Mouse (Mus musculus): ENCODE measurements at regions not wholly inside any gene's neighbourhood (a gene's known extent, or its start where the extent isn't known, plus 50 kb on each side); places are given as distances from the start of the nearest gene placed in this dataset.

- no peak for TF ChIP-seq POLR2A (IDR thresholded peaks at IDR 0.05; ENCODE audit: insufficient read length, low read depth)
- TF ChIP-seq E2F4 (IDR thresholded peaks at IDR 0.05; ENCODE audit: insufficient read depth): no peak
- TF ChIP-seq TCF12 (IDR thresholded peaks at IDR 0.05; ENCODE audit: insufficient read depth, poor library complexity, severe bottlenecking): no peak
- TF ChIP-seq POLR2AphosphoS2 (IDR thresholded peaks at IDR 0.05; ENCODE audit: insufficient read length, low read depth): no peak
- TF ChIP-seq TCF3 (IDR thresholded peaks at IDR 0.05; ENCODE audit: insufficient read length, low read depth): no peak
- TF ChIP-seq MAX (IDR thresholded peaks at IDR 0.05; ENCODE audit: low read depth): no peak
- no peak for TF ChIP-seq MYOD1 (IDR thresholded peaks at IDR 0.05; ENCODE audit: control insufficient read depth in 1 of 3, insufficient read length in 2 of 3, low read depth in 2 of 3)
- TF ChIP-seq USF1 (IDR thresholded peaks at IDR 0.05; ENCODE audit: low read depth): no peak
Observed at GRCm38 (mm10) chr2:63900644-63901043, 197.2 kb downstream of the Fign start.

Measured in myocyte (in vitro differentiated cells).